Mouse (Mus musculus): Measurements from ENCODE around the gene Hist2h2ac. TPM values are rescaled to one million over a fixed set of nuclear protein-coding genes. Genes with fewer than 3 reads are reported as not detected.
"Not testable (repeated sequence)": the region's sequence is repeated elsewhere in the genome, so short reads cannot be mapped to it uniquely, and the experiment has no call there.

Hist2h2ac gene
- polyA plus RNA-seq, 1 experiment from 2014 or later = 3.4 TPM

DNA sequence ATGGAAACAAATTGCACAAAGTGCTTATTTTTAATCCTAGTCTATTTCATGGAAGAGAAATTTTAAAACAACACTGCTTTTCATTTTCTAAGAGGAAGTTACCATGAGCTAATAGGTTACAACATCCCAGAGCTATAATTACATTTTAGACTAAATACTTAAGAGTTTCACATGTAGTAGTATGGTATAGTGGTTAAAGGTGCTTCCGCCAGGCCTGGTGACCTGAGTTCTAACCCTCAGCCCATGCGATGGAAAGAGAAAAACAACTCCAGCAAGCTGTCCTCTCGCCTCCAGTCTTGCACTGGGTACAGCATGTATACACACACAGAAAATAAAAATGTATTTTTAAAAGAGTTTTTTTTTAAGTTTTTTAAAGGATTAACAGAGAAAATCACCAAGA is 31.1 kb upstream of the Hist2h2ac start:
- DNase-seq (ENCODE audit: low read depth, low spot score) (no peak), ATAC-seq (no peak)
- ChIA-PET POLR2A (interaction anchor here (1.9 kb wide), 1 partner anchor 11 kb away, joined by 13 read pairs; the partner anchor contains the start of gene Hist2h4), CTCF (interaction anchor here (1.1 to 1.2 kb wide), 3 partner anchors 10 to 33 kb away, joined by 3 to 9 read pairs (median 4); partner anchors contain the start of genes Bola1 and Hist2h2ab)
- TF ChIP-seq CTCF (IDR thresholded peaks at IDR 0.05) = no peak
- in situ Hi-C loops (cut with MboI; ENCODE audit: low pct_unique_long_range_greater_than_20kb) = no loop called here
- no peaks in the 10 kb centered on the region for H3K27me3 ChIP-seq

DNA sequence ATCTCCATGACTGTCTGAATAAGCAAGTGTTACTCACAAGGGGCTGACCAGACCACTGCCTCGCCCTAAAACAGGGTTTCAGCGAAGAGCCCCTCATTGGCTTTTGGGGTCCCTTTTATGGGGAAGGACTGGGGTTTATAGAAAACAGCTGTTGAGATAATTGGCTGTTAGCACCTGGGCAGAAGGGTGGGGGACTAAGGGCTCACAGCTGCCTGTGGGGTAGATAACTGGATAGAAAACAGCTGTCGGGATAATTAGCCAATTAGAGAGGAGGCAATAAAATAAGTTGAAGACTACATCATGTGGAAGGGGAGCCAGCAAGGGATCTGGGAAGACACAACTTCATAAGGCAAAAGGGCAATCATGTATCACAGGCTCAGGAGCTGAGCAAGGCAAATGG is 30.2 kb upstream of the Hist2h2ac start:
- in situ Hi-C loops (cut with MboI; ENCODE audit: low pct_unique_long_range_greater_than_20kb) = no loop called here
- DNase-seq (ENCODE audit: low read depth, low spot score) = no peak

GRCm38 (mm10) chr3:96249034-96249345 is 28.3 kb upstream of the Hist2h2ac start:
- H3K27me3 ChIP-seq = no peaks in the 10 kb centered on the region
- POLR2A ChIA-PET = interaction anchor here (1.0 kb wide), 1 partner anchor 13 kb away, joined by 3 read pairs; no protein-coding TSS in a partner anchor
- DNase-seq (ENCODE audit: low read depth, low spot score) (no peak), ATAC-seq (no peak)
- in situ Hi-C loops (cut with MboI; ENCODE audit: low pct_unique_long_range_greater_than_20kb) = no loop called here
- CTCF ChIA-PET = interaction anchor here (1.1 kb wide), 1 partner anchor 13 kb away, joined by 5 read pairs; no protein-coding TSS in a partner anchor
- TF ChIP-seq CTCF (IDR thresholded peaks at IDR 0.05) = no peak

More for the DNA sequence above, 30.2 kb upstream of the Hist2h2ac start:
- no peak for ATAC-seq
- POLR2A ChIA-PET = interaction anchor here (1.4 to 1.9 kb wide), 2 partner anchors 8 to 12 kb away, joined by 4 to 13 read pairs; partner anchors contain the start of gene Hist2h4
- no peaks in the 10 kb centered on the region for H3K27me3 ChIP-seq
- TF ChIP-seq CTCF (IDR thresholded peaks at IDR 0.05) = no peak
- CTCF ChIA-PET = interaction anchor here (1.1 to 1.2 kb wide), 3 partner anchors 11 to 32 kb away, joined by 3 to 9 read pairs (median 4); partner anchors contain the start of genes Bola1 and Hist2h2ab

DNA sequence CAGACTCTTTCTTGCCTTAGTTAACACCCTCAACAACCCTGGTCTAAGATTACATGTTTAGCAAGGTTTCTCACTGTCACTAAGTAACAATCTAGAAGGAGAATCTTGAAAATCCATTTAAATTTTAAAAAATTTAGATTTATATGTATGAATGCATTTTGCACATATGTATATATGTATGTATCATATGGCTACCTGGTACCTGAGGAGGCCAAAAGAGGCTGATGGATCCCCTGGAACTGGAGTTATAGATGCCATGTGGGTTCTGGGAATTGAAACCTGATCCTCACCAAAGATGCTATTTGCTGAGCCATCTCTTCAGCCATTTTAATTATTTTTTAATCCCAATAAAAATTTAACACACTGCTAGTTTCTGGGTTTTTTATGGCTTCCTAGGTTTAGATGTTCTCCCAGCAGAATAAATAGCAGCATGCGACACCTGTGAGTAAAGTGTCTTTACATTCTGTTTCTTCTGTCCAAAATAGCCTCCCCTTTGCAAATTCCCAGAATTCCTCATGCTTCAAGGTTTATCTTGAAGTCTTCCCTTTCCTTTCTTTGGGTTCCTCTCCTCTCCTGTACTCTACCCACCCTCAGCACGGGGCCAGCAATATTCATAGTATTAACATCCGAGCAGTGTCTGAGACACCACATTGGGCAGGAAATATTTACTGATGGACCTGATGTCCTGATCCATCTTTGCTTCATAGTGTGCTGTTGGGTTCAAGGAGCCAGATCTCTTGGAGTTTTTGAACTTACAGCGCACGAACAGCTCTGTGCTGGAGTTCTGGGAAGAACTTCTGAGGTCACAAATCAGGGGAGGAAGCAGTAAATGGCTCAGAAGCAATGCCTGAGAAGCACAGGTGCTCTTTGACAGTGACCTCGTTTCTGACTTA is 27.7 kb upstream of the Hist2h2ac start:
- ATAC-seq = no peak
- DNase-seq (ENCODE audit: low read depth, low spot score) = no peak
- no peaks in the 10 kb centered on the region for H3K27me3 ChIP-seq
- in situ Hi-C loops (cut with MboI; ENCODE audit: low pct_unique_long_range_greater_than_20kb) = no loop called here
- ChIA-PET POLR2A (interaction anchor here (1.0 kb wide), 1 partner anchor 14 kb away, joined by 3 read pairs; no protein-coding TSS in a partner anchor), CTCF (interaction anchor here (1.1 kb wide), 1 partner anchor 13 kb away, joined by 5 read pairs; no protein-coding TSS in a partner anchor)
- no peak for TF ChIP-seq CTCF (IDR thresholded peaks at IDR 0.05)

DNA sequence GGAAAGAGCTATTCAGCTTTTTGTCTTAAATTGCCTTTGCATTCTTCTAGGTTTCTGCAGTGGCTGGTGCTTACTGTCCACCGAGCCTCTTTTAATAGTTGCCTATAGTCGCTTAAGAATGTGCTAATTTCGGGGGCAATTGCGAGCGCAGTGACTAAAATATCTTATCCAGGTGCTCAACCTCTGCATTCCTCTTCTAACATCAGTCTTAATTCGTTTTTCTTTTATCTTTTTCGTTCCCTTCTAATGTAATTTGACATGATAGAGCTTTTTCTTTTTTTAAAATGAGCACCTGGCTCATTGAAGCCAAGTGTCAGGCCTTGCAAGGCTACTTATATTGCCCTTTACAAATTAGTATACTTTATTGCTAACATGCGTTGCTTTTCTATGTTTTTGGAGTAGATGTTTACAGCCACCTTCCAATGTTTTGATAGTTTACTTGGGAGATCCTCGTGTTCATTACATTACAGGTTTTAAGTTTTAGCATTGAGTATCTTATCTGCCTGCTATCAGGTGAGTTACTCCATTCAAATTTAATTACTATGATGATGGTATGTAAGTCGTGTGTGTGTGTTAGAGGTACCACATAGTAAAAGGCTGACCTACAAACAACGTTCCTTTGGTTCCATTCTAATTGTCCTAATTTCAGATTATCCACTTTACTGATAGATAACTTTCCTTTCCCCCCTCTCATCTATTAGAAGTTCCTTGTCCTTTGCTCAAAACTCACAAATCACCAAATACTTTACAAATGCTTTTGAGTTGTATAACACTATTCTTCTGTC is 26.9 kb upstream of the Hist2h2ac start:
- no peak for ATAC-seq
- in situ Hi-C loops (cut with MboI; ENCODE audit: low pct_unique_long_range_greater_than_20kb) = no loop called here
- ChIA-PET CTCF (no interaction called here), POLR2A (interaction anchor here (0.8 kb wide), 1 partner anchor 28 kb away, joined by 3 read pairs; the partner anchor contains the start of genes Bola1 and Hist2h2ab)
- DNase-seq (ENCODE audit: low read depth, low spot score) = no peak
- no peaks in the 10 kb centered on the region for H3K27me3 ChIP-seq
- no peak for TF ChIP-seq CTCF (IDR thresholded peaks at IDR 0.05)

- DNase-seq (ENCODE audit: low read depth, low spot score); POLR2A ChIA-PET; in situ Hi-C loops (cut with MboI; ENCODE audit: low pct_unique_long_range_greater_than_20kb); CTCF ChIA-PET; H3K27me3 ChIP-seq: not testable (repeated sequence)
- ATAC-seq = peak; percentile 89
Observed at GRCm38 (mm10) chr3:96246427-96246856, 25.8 kb upstream of the Hist2h2ac start, which contains the start of gene Hist2h3c1. Gene Hist2h3c1, plus strand, starts transcription at chr3:96246685.

- H3K27me3 ChIP-seq; ATAC-seq; DNase-seq (ENCODE audit: low read depth, low spot score); in situ Hi-C loops (cut with MboI; ENCODE audit: low pct_unique_long_range_greater_than_20kb); CTCF ChIA-PET; POLR2A ChIA-PET: not testable (repeated sequence)
Observed at GRCm38 (mm10) chr3:96246018-96246417, 25.3 kb upstream of the Hist2h2ac start.

DNA sequence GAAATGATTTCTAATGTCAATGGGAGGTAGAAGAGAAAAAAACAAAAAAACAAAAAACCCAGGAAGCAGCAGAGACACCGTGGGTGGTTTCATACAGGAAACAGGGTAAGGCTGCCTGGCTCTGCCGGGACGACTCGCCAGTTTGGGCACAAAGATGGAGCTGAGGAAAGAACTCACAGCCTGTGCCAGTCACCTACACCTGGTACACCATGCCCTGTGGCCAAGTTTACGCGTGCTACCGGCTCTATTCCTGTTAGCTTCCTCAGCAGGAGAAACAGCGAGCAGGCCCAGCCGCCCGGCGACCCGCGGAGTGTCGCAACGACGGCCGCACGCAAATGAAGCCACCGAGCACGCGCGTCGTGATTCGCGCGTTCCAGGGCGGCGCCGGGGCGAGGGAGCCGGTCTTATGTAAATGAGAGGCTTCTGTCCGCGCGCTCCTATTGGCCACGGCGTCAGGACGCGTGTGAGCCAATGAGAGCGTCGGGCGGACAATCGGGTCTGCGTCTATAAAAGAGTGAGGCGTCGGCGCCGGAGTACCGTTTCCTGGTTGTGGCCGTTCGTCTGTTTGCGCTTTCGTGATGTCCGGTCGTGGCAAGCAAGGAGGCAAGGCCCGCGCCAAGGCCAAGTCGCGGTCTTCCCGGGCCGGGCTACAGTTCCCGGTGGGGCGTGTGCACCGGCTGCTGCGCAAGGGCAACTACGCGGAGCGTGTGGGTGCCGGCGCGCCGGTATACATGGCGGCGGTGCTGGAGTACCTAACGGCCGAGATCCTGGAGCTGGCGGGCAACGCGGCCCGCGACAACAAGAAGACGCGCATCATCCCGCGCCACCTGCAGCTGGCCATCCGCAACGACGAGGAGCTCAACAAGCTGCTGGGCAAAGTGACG is 24.6 kb upstream of the Hist2h2ac start, which contains the start of gene Hist2h2aa1:
TSS of gene Hist2h2aa1 (plus strand) at position 495 of the 884 bp plus-strand sequence.
- ATAC-seq = peak; percentile 68
- peak; percentile 66 for DNase-seq (ENCODE audit: low read depth, low spot score)
- in situ Hi-C loops (cut with MboI; ENCODE audit: low pct_unique_long_range_greater_than_20kb); H3K27me3 ChIP-seq: not testable (repeated sequence)
- POLR2A ChIA-PET = interaction anchor here (0.9 to 5.3 kb wide), 6 partner anchors 16 to 49 kb away, joined by 3 to 56 read pairs (median 6); partner anchors contain the start of genes Bola1, Hist2h2ab, Hist2h2ac and Hist2h2bb
- CTCF ChIA-PET = interaction anchor here (1.2 to 2.4 kb wide), 2 partner anchors 14 to 179 kb away, joined by 3 to 11 read pairs; no protein-coding TSS in a partner anchor

- ChIA-PET CTCF (interaction anchor here (0.7 to 2.4 kb wide), 7 partner anchors 18 to 178 kb away, joined by 3 to 12 read pairs (median 7); partner anchors contain the start of genes Bola1, Hist2h2ab, Hist2h2ac and Hist2h2bb), POLR2A (interaction anchor here (0.7 to 5.3 kb wide), 10 partner anchors 15 to 82 kb away, joined by 3 to 56 read pairs (median 4); partner anchors contain the start of genes Bola1, Hist2h2ab, Hist2h2ac and Hist2h2bb)
- H3K27me3 ChIP-seq = no peaks in the 10 kb centered on the region
- DNase-seq (ENCODE audit: low read depth, low spot score) = no peak
- no peak for ATAC-seq
- no peak for TF ChIP-seq CTCF (IDR thresholded peaks at IDR 0.05)
- in situ Hi-C loops (cut with MboI; ENCODE audit: low pct_unique_long_range_greater_than_20kb) = no loop called here
Observed at GRCm38 (mm10) chr3:96243921-96244572, 23.4 kb upstream of the Hist2h2ac start.

All from Patski (cell line).